Comparison of ENCODE assay signal across 8 mouse cellular contexts in genomic region chr10:41519640-41520409, GRCm38 (mm10). TPM values are rescaled to one million over a fixed set of nuclear protein-coding genes. Genes with fewer than 3 reads are reported as not detected.
A peak's percentile ranks its signal among the peaks of the same experiment; 100 is the strongest.
DNase-seq lines count a peak whose midpoint lies in the region; ATAC-seq lines count a peak whose summit lies in the region.

No protein-coding gene starts in this region.

- H3K36me3 ChIP-seq in neural tube, embryonic 11.5 days (ENCODE audit: control insufficient read depth, insufficient read depth, low read length): no peaks in the 10 kb centered on the region
- peaks cover 17% of the 10 kb centered on the region for H3K36me3 ChIP-seq in limb, embryonic 13.5 days
- peaks cover 14% of the 10 kb centered on the region for H3K36me3 ChIP-seq in midbrain, embryonic 13.5 days

- H3K27ac ChIP-seq in neural tube, embryonic 11.5 days (ENCODE audit: low read depth, low read length): peak overlapping the region; percentile 89
- H3K27ac ChIP-seq in limb, embryonic 13.5 days: peak overlapping the region; percentile 94
- H3K27ac ChIP-seq in midbrain, embryonic 13.5 days: peak overlapping the region; percentile 97

- H3K4me1 ChIP-seq in neural tube, embryonic 11.5 days (ENCODE audit: control insufficient read depth, insufficient read depth, low read length): peaks cover 13% of the 10 kb centered on the region
- peaks cover 25% of the 10 kb centered on the region for H3K4me1 ChIP-seq in limb, embryonic 13.5 days
- peaks cover 35% of the 10 kb centered on the region for H3K4me1 ChIP-seq in midbrain, embryonic 13.5 days (replicated peaks)

- H3K9ac ChIP-seq in neural tube, embryonic 11.5 days (ENCODE audit: low read length): peak overlapping the region; percentile 97
- H3K9ac ChIP-seq in limb, embryonic 13.5 days: peak overlapping the region; percentile 93
- peak overlapping the region; percentile 89 for H3K9ac ChIP-seq in midbrain, embryonic 13.5 days (replicated peaks)

- H3K4me2 ChIP-seq in neural tube, embryonic 11.5 days (ENCODE audit: low read depth): peak overlapping the region; percentile 53
- peak overlapping the region; percentile 82 for H3K4me2 ChIP-seq in limb, embryonic 13.5 days (replicated peaks)
- peak overlapping the region; percentile 82 for H3K4me2 ChIP-seq in midbrain, embryonic 13.5 days (replicated peaks)

- intact Hi-C loops in gastrocnemius, postnatal 14 days (cut with DNase I; ENCODE audit: low total_unique reads): loop anchor here (5.0 to 10.0 kb wide), 2 partner anchors 65 to 162 kb away; no protein-coding TSS in a partner anchor

- H3K9me3 ChIP-seq in neural tube, embryonic 11.5 days (ENCODE audit: control insufficient read depth, low read length): no peaks in the 10 kb centered on the region
- no peaks in the 10 kb centered on the region for H3K9me3 ChIP-seq in limb, embryonic 13.5 days
- H3K9me3 ChIP-seq in midbrain, embryonic 13.5 days: no peaks in the 10 kb centered on the region

- no peak; the same call in none of the 2 replicates for ATAC-seq in neural tube, embryonic 11.5 days (ENCODE audit: insufficient read depth, low FRiP score, low TSS enrichment)
- ATAC-seq in limb, embryonic 13.5 days (ENCODE audit: low FRiP score, low read depth): peak; percentile 60
- no peak for ATAC-seq in midbrain, embryonic 13.5 days

- WGBS in neural tube, embryonic 11.5 days: under 1% methylated on average over 65 of the region's 65 CpGs
- under 1% methylated on average over 65 of the region's 65 CpGs for WGBS in limb, embryonic 13.5 days
- under 1% methylated on average over 65 of the region's 65 CpGs for WGBS in midbrain, embryonic 13.5 days

- H3K4me3 ChIP-seq in neural tube, embryonic 11.5 days (ENCODE audit: low read depth, low read length): peak overlapping the region; percentile 89
- peak overlapping the region; percentile 93 for H3K4me3 ChIP-seq in limb, embryonic 13.5 days
- peak overlapping the region; percentile 93 for H3K4me3 ChIP-seq in midbrain, embryonic 13.5 days (replicated peaks)

- peak; percentile 77 for DNase-seq in neural tube, embryonic 11.5 days (ENCODE audit: low spot score)
- no peak for DNase-seq in neural tube, embryonic 10.5 days (ENCODE audit: extremely low spot score, low spot score)
- DNase-seq in cerebellum, postnatal 36 days: peak; percentile 43 to 45
- DNase-seq in gastrocnemius, postnatal 14 days: peak; percentile 67
- DNase-seq in kidney, adult 18-20 months: peak; percentile 75
- DNase-seq in thymus, adult 18-20 months: peak; percentile 48 to 67

- no peaks in the 10 kb centered on the region for H3K27me3 ChIP-seq in neural tube, embryonic 11.5 days (ENCODE audit: control insufficient read depth, insufficient read depth, low read length)
- H3K27me3 ChIP-seq in limb, embryonic 13.5 days: no peaks in the 10 kb centered on the region
- H3K27me3 ChIP-seq in midbrain, embryonic 13.5 days: no peaks in the 10 kb centered on the region

RNA-seq across cellular contexts. Expression of gene Cd164, which starts 0.6 kb away (rescaled TPM):
- polyA plus RNA-seq in neural tube, embryonic 11.5 days (2014; fragmentation: Nextera tagmentation; extraction: Ambion mirVana): 126 and 133 TPM in 2 replicates
- total RNA-seq in gastrocnemius, postnatal 14 days (2021): 100 to 1,000 TPM; 126 to 138 TPM
- 170 and 184 TPM in 2 replicates for polyA plus RNA-seq in limb, embryonic 13.5 days (2015; fragmentation: Nextera tagmentation; extraction: Ambion mirVana)
- polyA plus RNA-seq in midbrain, embryonic 13.5 days (2015; fragmentation: Nextera tagmentation; extraction: Ambion mirVana): 51.3 and 56.5 TPM in 2 replicates

RNA-seq across cellular contexts. Expression of gene Ppil6, which starts 29.6 kb away (rescaled TPM):
- 0.38 and 0.58 TPM in 2 replicates for polyA plus RNA-seq in neural tube, embryonic 11.5 days (2014; fragmentation: Nextera tagmentation; extraction: Ambion mirVana)
- not detected for total RNA-seq in gastrocnemius, postnatal 14 days (2021)
- polyA plus RNA-seq in limb, embryonic 13.5 days (2015; fragmentation: Nextera tagmentation; extraction: Ambion mirVana): 0.84 and 1.1 TPM in 2 replicates
- polyA plus RNA-seq in midbrain, embryonic 13.5 days (2015; fragmentation: Nextera tagmentation; extraction: Ambion mirVana): 1.6 and 2.7 TPM in 2 replicates

RNA-seq across cellular contexts. Expression of gene Smpd2, which starts 29.7 kb away (rescaled TPM):
- polyA plus RNA-seq in neural tube, embryonic 11.5 days (2014; fragmentation: Nextera tagmentation; extraction: Ambion mirVana): 47.3 and 49.1 TPM in 2 replicates
- 10 to 100 TPM; 10.5 to 12.1 TPM for total RNA-seq in gastrocnemius, postnatal 14 days (2021)
- 62.9 and 65.6 TPM in 2 replicates for polyA plus RNA-seq in limb, embryonic 13.5 days (2015; fragmentation: Nextera tagmentation; extraction: Ambion mirVana)
- polyA plus RNA-seq in midbrain, embryonic 13.5 days (2015; fragmentation: Nextera tagmentation; extraction: Ambion mirVana): 35.0 and 37.0 TPM in 2 replicates

RNA-seq across cellular contexts. Expression of gene Mical1, which starts 43.7 kb away (rescaled TPM):
- 31.1 and 34.9 TPM in 2 replicates for polyA plus RNA-seq in neural tube, embryonic 11.5 days (2014; fragmentation: Nextera tagmentation; extraction: Ambion mirVana)
- 10 to 100 TPM; 10.5 to 15.5 TPM for total RNA-seq in gastrocnemius, postnatal 14 days (2021)
- 50.6 and 53.7 TPM in 2 replicates for polyA plus RNA-seq in limb, embryonic 13.5 days (2015; fragmentation: Nextera tagmentation; extraction: Ambion mirVana)
- 27.9 and 31.9 TPM in 2 replicates for polyA plus RNA-seq in midbrain, embryonic 13.5 days (2015; fragmentation: Nextera tagmentation; extraction: Ambion mirVana)
